Mouse (Mus musculus) MEL (cell line): Measurements from ENCODE around the gene Adprhl2. TPM values are rescaled to one million over a fixed set of nuclear protein-coding genes. Genes with fewer than 3 reads are reported as not detected.

Source experiments
- DNase-seq: peaks from one replicate; pipeline ENCODE4 v3.0.0; 2011; ENCODE audit warnings: low read depth, low spot score
- H3K27ac ChIP-seq: 2 replicates; pipeline ENCODE4 v1.5.1; 2012; ENCODE audit warnings: low read depth, mild to moderate bottlenecking, control low read depth, low read length, moderate library complexity; ENCODE audit not compliant: control insufficient read depth
- H3K27me3 ChIP-seq, 2 experiments: fragments of 150-350 bp in 1 of 2; sonication (generic) in 1 of 2; 2 replicates each; pipeline ENCODE4 v1.6.1; 2012; ENCODE audit warnings: low read length in 2 of 2, mild to moderate bottlenecking in 2 of 2, improper control_type of control experiment in 1 of 2, moderate library complexity in 1 of 2; ENCODE audit not compliant: insufficient read depth in 2 of 2, control insufficient read depth in 1 of 2
- H3K36me3 ChIP-seq, 2 experiments: 2 replicates each; pipeline ENCODE4 v1.6.1; 2012 to 2014; ENCODE audit warnings: low read length in 2 of 2, improper control_type of control experiment in 1 of 2, inconsistent platforms in 1 of 2, mild to moderate bottlenecking in 1 of 2; ENCODE audit not compliant: insufficient read depth in 2 of 2, control insufficient read depth in 1 of 2
- H3K4me1 ChIP-seq, 2 experiments: fragments of 150-350 bp in 1 of 2; sonication (generic) in 1 of 2; 2 replicates each; pipeline ENCODE4 v1.6.1; 2012; ENCODE audit warnings: low read length in 2 of 2, improper control_type of control experiment in 1 of 2, mild to moderate bottlenecking in 1 of 2; ENCODE audit not compliant: insufficient read depth in 2 of 2, control insufficient read depth in 1 of 2
- H3K4me3 ChIP-seq, 2 experiments: fragments of 150-350 bp in 1 of 2; sonication (generic) in 1 of 2; 2 replicates each; pipeline ENCODE4 v1.5.1; 2012; ENCODE audit warnings: low read depth in 2 of 2, low read length in 2 of 2, mild to moderate bottlenecking in 2 of 2, moderate library complexity in 2 of 2, control low read depth in 1 of 2, improper control_type of control experiment in 1 of 2; ENCODE audit not compliant: control insufficient read depth in 1 of 2, insufficient read depth in 1 of 2
- H3K79me2 ChIP-seq: 2 replicates; pipeline ENCODE4 v1.6.1; 2012; ENCODE audit warnings: mild to moderate bottlenecking, low read length, moderate library complexity; ENCODE audit not compliant: control insufficient read depth, poor library complexity, insufficient read depth
- H3K9ac ChIP-seq: 2 replicates; pipeline ENCODE4 v1.6.1; 2012; ENCODE audit warnings: low read depth, mild to moderate bottlenecking, control low read depth, low read length, moderate library complexity; ENCODE audit not compliant: control insufficient read depth, poor library complexity, severe bottlenecking
- H3K9me3 ChIP-seq: fragments of 150-350 bp; sonication (generic); replicated peaks from 2 replicates; pipeline ENCODE4 v1.6.1; 2012; ENCODE audit warnings: mild to moderate bottlenecking, low read length, improper control_type of control experiment, moderate library complexity; ENCODE audit not compliant: insufficient read depth
- CHD1 ChIP-seq: IDR thresholded peaks from 2 replicates; pipeline ENCODE4 v1.6.1; 2012; ENCODE audit warnings: low read depth, mild to moderate bottlenecking, inconsistent platforms, low read length, improper control_type of control experiment
- ELF1 ChIP-seq: IDR thresholded peaks from 2 replicates; pipeline ENCODE4 v1.6.1; 2014; ENCODE audit warnings: low read depth, mild to moderate bottlenecking, inconsistent platforms, low read length, improper control_type of control experiment, moderate library complexity
- GATA1 ChIP-seq: IDR thresholded peaks from 2 replicates; pipeline ENCODE4 v1.6.1; 2011; ENCODE audit warnings: low read depth, low read length, improper control_type of control experiment
- KAT2A ChIP-seq: conservative IDR thresholded peaks from 2 replicates; pipeline ENCODE4 v1.6.1; 2012; ENCODE audit warnings: low read depth, low read length, improper control_type of control experiment, inconsistent platforms
- MEF2A ChIP-seq: IDR thresholded peaks from 2 replicates; pipeline ENCODE4 v1.6.1; 2014; ENCODE audit warnings: low read depth, mild to moderate bottlenecking, inconsistent platforms, low read length, improper control_type of control experiment; ENCODE audit not compliant: poor library complexity, insufficient replicate concordance, severe bottlenecking; ENCODE audit errors: extremely low read depth
- MYC ChIP-seq: IDR thresholded peaks from 2 replicates; pipeline ENCODE4 v1.6.1; 2011; ENCODE audit warnings: low read depth, mild to moderate bottlenecking, low read length, improper control_type of control experiment, moderate library complexity
- NELFE ChIP-seq: IDR thresholded peaks from 2 replicates; pipeline ENCODE4 v1.6.1; 2011; ENCODE audit warnings: low read depth, low read length, improper control_type of control experiment
- RCOR1 ChIP-seq: IDR thresholded peaks from 2 replicates; pipeline ENCODE4 v1.6.1; 2012; ENCODE audit warnings: low read depth, mild to moderate bottlenecking, inconsistent platforms, low read length, improper control_type of control experiment
- TBP ChIP-seq: IDR thresholded peaks from 2 replicates; pipeline ENCODE4 v1.8.0; 2011; ENCODE audit warnings: low read depth, low read length, improper control_type of control experiment
- UBTF ChIP-seq: IDR thresholded peaks from 2 replicates; pipeline ENCODE4 v1.6.1; 2012; ENCODE audit warnings: low read depth, mild to moderate bottlenecking, inconsistent platforms, low read length, improper control_type of control experiment, moderate library complexity, borderline replicate concordance; ENCODE audit not compliant: insufficient read depth
- ZKSCAN1 ChIP-seq: IDR thresholded peaks from 2 replicates; pipeline ENCODE4 v1.6.1; 2012; ENCODE audit warnings: low read depth, mild to moderate bottlenecking, inconsistent platforms, low read length, improper control_type of control experiment, moderate library complexity
- ZMIZ1 ChIP-seq: IDR thresholded peaks from 2 replicates; pipeline ENCODE4 v1.6.1; 2012; ENCODE audit warnings: low read depth, mild to moderate bottlenecking, inconsistent platforms, low read length, improper control_type of control experiment, moderate library complexity
- ZNF384 ChIP-seq: IDR thresholded peaks from 2 replicates; pipeline ENCODE4 v1.6.1; 2012; ENCODE audit warnings: low read depth, mild to moderate bottlenecking, inconsistent platforms, low read length, improper control_type of control experiment
- polyA plus RNA-seq, 2 experiments: library from polyadenylated mRNA; stranded (reverse) in 1 of 2; unstranded in 1 of 2; fragments of >175 nt in 1 of 2; fragments of >200 nt in 1 of 2; gene quantifications; 2 replicates each; pipeline versions ENCODE4 v1.2.1 to v1.2.4; 2012; ENCODE audit warnings: low replicate concordance in 2 of 2, low read depth in 1 of 2; ENCODE audit not compliant: insufficient read length in 2 of 2, insufficient read depth in 1 of 2, missing spikeins in 1 of 2
- total RNA-seq: library from RNA; depleted of rRNA; stranded (reverse); fragments of 300-350 nt; gene quantifications from 2 replicates; pipeline ENCODE4 v1.2.3, GENCODE M21; 2012

The Adprhl2 gene
- total and polyA plus RNA-seq, 3 experiments: 53.7 to 62.0 TPM; not detected in 1

GRCm38 (mm10) chr4:126295937-126296336 lies 25.6 kb downstream of the Adprhl2 start:
- Histone ChIP-seq H3K4me1 (no peaks in the 10 kb centered on the region), H3K27me3 (no peaks in the 10 kb centered on the region), H3K27ac (no peak overlapping the region), H3K9me3 (no peaks in the 10 kb centered on the region), H3K36me3 (no peaks in the 10 kb centered on the region), H3K4me3 (no peak overlapping the region), H3K79me2 (no peaks in the 10 kb centered on the region), H3K9ac (no peak overlapping the region)
- no peak for TF ChIP-seq RCOR1
- TF ChIP-seq GATA1: no peak
- no peak for TF ChIP-seq NELFE
- TF ChIP-seq MYC: no peak
- peak; percentile 71 for TF ChIP-seq ZNF384
- DNase-seq: no peak

DNA sequence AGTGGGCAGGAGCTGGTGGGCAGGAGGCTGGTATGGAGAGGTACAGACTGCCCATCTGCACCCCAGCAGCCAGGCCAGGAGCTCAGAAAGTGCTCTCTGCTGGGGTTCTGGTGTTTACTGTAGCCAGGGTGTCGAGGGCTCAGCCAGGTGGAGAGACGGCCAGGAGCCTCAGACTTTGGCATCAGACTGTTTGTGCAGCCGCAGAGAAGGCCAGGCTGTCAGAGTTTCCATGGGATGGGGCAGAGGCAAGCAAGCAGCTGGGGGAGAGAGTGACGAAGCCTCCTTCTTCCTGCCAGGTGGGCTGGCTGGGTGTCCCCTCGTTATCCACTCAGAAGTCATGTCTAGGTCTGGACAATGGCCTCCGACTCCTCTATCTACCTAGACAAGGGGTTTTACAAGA lies 26.4 kb downstream of the Adprhl2 start:
- no peaks in the 10 kb centered on the region for H3K27me3 ChIP-seq
- H3K9me3 ChIP-seq: no peaks in the 10 kb centered on the region
- TF ChIP-seq UBTF (no peak), ZKSCAN1 (no peak), RCOR1 (no peak), MEF2A (no peak), KAT2A (no peak), ZNF384 (no peak), TBP (no peak)
- H3K4me3 ChIP-seq: no peak overlapping the region
- H3K79me2 ChIP-seq: no peaks in the 10 kb centered on the region
- DNase-seq: no peak
- no peak overlapping the region for H3K9ac ChIP-seq
- no peaks in the 10 kb centered on the region for H3K36me3 ChIP-seq
- no peaks in the 10 kb centered on the region for H3K4me1 ChIP-seq
- H3K27ac ChIP-seq: no peak overlapping the region

DNA sequence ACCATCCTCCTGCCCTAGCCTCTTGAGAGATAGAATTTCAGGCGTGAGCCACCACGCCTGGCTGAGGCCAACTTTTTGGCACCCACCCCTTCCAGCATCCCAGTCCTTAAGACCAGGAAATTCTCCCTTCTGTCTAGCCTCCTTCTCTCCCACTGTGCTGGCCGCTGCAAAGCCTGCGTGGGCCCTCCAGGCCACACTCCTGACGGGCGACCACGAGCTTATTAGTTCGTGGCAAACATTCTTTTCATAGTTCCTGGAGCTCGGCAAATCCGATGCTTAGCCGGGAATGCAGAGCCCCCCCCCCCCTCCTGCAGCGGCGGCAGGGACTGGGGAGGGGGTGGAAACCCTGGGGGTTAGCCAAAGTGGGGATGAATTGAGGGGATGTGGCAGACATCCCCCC lies 30.3 kb downstream of the Adprhl2 start:
- TF ChIP-seq CHD1 (no peak), ZMIZ1 (no peak), ELF1 (no peak)
- no peaks in the 10 kb centered on the region for H3K9me3 ChIP-seq
- no peaks in the 10 kb centered on the region for H3K79me2 ChIP-seq
- H3K36me3 ChIP-seq: no peaks in the 10 kb centered on the region
- no peak overlapping the region for H3K9ac ChIP-seq
- H3K4me1 ChIP-seq: no peaks in the 10 kb centered on the region
- H3K27me3 ChIP-seq: 0 out of 4 replicates have a peak, but pooled peaks cover 0 to 2% of the 10 kb centered on the region in 2 experiments
- DNase-seq: no peak
- H3K27ac ChIP-seq: no peak overlapping the region
- no peak overlapping the region for H3K4me3 ChIP-seq
